Mouse (Mus musculus) regulatory T cell (primary cell): ENCODE data around the gene Cxcl2.

Experiments
- in situ Hi-C: fragments of 300-600 bp; cut with MboI, MseI; formaldehyde crosslinking; loops from one replicate; pipeline ENCODE4 v1.15.1; 2025; ENCODE audit warnings: high pct_unique_total_duplicates

Cxcl2 gene

DNA sequence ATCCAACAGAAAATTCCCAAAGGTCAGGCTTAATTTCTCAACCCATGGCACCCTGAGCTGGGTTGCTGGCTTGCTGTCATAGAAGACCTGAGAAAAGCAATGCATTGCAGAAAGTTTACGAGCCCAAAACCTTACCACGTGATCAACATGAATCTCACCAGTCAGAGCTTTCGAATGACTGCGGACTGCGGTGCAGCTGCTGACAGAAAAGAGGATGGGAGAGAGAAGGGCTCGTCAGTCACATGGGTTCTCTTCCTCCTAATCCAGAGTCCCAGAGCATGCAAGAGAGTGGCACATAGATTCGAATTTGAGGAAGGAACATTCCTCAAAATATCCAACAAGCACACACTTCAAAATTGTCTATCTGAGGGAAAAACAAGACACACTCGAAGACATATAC is 9.4 kb upstream of the Cxcl2 start:
- in situ Hi-C loops = no loop called here

DNA sequence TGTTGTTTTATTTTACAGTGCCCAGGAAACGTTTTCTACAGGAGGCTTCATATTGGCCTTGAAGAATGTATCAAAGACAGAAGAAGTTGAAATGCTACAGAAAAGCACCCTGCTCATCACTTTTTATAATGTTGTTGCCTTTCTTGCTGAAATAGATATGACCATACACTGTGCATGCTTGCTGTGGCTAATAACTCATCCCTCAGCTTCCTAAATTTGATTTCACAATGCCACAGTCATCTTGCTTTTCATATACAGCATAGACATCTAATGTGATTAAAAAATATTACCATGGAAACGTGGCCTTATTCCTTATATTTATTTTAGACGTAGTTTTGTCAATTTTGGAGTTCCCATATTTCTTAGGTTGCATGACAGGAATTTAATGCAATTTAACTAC is 6.2 kb upstream of the Cxcl2 start:
- in situ Hi-C loops = no loop called here

DNA sequence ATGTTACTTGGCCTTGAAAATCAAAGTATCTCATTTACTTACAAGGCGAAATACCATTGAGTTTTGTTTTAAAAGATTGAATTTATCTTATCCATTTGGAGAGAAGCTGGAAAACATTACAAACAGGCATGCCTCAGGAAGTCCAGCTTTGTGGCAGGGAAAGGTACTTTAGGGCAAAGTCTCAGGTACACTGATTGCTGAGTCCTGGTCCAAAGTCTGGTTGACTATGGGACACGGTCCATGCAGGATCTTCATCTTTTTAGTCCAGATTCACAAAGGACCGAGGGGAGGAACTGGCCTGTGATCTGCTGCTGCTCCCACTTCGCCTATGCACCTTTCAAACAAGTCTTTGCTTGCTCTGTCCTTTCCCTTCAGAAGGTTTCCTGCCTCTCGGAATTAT is 4.4 kb upstream of the Cxcl2 start:
- in situ Hi-C loops = no loop called here

DNA sequence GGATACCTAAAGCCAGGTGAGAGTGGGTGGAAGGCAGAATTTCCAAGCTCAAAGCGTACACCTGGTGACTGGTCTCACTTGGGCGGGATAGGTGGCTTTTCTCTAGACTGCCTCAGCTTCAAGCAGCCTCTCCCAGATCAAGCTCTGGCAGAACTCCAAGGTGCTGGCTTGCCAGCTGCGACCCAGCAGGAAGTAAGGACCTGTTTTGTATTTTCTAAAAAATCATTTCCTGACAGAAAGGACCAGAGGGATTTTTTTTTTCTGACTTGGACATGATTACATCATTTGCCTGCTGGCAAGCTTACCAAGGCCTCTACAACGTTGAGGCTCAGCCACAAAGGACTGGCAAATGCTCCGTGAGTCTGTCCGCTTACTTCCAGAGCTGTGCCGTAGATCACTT is 3.5 kb upstream of the Cxcl2 start:
- in situ Hi-C loops = loop anchor here (25.0 kb wide), 1 partner anchor 688 kb away; the partner anchor contains the start of gene Cox18

DNA sequence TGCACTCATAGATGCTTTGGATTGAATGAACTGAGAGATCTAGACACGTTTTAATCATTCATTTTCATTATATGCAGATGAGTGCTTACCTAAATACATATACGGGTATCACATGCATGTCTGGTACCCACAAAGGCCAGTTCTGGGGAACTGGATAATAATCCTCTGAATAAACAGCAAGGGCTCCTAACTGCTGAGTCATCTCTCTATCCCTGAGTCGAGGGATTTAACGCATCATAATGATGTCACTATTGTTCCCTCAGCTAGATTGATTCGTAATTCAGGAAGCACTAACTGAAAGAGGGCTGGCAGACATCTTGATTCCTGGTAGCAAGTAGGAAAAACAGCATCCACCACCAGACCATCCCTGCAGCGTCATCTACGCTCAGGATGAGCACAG is 3.0 kb upstream of the Cxcl2 start:
- in situ Hi-C loops = loop anchor here (25.0 kb wide), 1 partner anchor 688 kb away; the partner anchor contains the start of gene Cox18

DNA sequence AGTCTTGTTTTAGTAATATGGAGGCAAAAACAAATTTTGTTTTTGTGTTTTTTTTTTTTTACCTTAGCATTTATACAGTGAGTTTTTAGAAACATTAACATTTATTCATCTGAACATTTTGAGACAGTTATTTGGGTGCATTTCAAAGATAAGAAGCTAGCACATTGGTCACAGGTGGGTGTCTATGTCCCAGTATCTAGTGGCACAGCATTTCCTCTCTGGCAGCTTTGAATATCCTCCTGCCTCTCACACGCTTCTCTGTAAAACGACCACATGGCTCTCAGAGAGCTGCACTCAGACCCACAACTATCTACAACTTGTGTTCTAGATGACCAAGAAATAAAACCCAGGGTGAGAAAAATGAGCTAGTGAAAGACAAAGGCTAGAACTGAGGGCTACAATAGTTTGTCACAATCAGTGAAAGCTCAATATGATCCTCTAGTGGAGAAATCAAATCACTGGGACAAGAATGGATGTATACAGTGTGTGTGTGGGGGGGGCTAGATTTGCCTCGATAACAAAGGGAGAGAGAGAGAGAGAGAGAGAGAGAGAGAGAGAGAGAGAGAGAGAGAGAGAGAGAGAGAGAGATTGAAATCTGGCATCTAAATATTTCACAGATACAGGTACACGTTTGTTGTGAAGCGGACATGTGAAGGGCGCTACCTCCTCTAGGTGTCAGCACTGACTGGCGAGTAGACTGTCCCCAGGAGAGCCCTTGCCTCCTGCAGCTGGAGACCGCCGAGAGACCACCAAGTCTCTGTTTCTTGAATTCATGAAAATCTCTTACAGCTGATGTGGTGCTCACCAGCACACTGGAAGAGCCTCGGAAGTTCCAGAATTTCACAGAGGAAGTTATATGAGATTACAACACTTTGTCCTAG is 1.1 kb upstream of the Cxcl2 start:
- in situ Hi-C loops = loop anchor here (25.0 kb wide), 1 partner anchor 690 kb away; the partner anchor contains the start of gene Cox18

DNA sequence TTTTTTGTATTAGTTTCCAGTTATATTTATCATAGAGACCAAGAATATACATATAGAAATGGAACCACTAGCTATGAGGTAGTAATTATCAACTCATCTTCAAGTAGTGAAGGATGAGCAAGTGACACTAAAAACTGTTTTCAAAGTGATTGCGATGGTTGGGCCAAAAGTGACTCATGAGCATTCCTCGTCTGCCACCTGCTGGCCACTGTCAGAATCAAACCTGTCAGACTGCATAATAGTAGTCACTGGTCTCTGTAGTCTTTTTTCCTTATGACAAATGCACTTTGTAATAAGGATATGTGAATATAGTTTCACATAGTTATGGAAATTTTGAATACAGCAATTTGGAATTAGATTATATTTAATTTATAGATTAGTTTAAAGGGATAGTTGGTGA is 5.3 kb downstream of the Cxcl2 start:
- in situ Hi-C loops = loop anchor here (5.0 to 25.0 kb wide), 3 partner anchors 107 to 697 kb away; partner anchors contain the start of gene Cox18

DNA sequence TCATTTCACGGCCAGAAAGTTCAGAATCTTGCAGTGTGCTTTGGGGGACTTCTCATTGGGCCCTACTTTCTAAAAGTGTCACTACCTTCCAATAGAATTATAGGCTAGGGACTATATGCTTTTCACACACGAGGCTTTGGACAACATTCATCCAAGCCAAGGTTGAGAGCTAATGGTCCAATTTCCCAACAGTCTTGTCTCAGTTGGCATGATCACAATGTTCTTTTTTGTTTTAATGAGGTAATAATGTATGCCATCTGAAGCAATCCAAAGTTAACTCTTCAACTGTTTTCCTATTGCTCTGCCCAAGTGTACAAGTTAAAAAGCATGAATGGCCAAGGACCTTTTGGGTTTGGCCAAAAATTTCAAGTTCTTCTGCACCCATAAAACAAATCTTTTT is 15.8 kb downstream of the Cxcl2 start:
- in situ Hi-C loops = loop anchor here (25.0 kb wide), 1 partner anchor 707 kb away; the partner anchor contains the start of gene Cox18

DNA sequence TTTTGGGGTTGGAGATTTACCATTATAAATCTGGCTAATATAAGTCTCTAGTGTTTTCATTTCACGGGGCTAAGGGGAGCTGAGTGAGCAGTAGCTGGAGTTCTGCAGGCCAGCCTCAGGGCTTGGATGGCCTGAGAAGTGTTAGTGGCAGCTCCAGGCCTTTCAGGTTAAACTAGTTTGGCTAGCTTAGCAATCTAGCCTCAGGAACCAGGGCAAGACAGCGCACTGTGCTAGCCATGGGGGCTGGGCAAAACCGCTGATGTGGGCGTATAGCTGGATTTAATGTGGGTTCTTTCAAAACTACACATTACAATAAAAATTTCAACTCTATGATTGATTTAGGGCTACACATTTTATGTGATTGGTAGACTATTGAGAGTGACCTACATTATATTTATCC is 19.3 kb downstream of the Cxcl2 start:
- in situ Hi-C loops = loop anchor here (25.0 kb wide), 1 partner anchor 711 kb away; the partner anchor contains the start of gene Cox18

DNA sequence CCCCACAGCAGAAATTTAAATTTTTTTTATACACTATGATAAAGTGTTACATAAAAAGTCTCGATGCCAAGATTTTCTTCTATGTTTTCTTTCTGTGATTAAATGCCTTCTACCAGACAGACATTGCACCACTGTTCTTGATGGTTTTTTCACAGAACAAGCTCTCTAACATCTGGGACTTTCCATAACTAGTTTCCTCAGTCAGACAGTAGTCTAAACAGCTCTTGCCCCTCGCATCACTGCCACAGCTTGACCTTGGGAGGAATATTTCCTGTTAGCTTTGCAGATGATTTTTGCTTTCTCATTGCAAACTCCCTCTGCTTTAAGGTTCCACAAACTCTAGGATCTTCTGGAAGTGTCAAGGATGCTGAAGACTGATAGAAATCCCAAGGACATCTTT is 26.9 kb downstream of the Cxcl2 start:
- in situ Hi-C loops = no loop called here

DNA sequence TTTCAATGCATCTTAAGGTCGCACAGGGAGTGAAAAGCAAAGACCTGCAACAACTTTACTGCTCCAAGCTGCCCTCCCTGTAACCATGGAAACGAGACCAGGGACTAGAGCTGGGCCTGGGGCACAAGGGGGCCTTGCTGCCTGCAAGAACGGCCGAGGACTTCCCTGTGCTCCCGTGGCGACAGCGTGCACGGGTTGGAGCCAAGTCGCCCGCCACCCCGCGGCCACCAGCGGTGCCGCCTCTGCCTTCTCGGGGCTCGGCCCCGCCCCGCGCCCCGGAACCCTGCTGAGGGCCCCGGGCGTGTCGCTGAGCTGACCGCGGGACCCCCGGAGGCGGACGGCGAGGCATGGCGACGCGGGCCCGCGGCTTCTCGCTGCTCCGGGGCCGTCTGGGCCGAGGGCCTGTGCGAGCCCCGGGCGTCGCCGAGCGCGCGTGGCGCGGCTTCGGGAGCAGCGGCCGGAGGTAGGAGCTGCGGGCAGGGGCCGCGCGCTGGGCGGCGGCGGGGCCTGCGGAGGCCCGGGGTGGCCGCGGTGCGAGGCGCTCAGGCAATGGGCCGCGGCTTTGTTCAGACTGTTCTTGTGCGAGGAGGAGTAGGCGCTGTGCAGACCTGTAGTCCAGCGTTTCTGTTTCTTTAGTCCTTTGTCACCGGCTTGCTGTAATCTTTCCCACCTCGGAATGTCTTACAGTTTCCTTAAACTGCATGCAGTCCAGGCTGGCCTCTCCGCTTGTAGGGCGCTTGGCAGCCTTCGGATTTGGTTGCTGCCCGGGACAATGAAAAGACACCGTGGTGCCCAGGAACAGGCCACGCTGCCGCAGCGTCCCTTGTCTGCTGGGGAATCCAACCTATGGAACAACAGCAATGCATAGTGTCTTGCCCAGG is 27.5 kb downstream of the Cxcl2 start, which contains the start of gene Mthfd2l:
Mthfd2l (plus strand) TSS at position 147 of the 881 bp plus-strand sequence.
- in situ Hi-C loops = no loop called here

DNA sequence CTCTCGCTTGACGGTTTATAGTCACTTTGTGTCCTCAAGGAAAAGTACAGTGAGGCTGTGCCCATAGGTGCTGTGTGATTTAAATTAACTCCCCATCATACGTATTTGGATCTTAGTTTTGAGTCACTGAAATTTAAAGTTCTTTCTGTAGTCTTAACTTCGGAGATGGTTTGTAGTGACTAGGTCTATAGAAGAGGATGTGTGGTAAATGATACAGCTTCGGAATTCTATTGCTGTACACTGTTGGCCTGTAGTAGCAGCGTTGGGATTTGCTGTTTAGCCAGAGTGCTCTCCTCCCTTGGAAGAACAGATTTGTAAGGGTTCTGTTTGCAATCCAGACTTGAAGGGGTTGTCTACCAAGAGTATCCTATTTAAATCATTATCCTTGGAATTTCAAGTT is 28.2 kb downstream of the Cxcl2 start:
- in situ Hi-C loops = no loop called here

DNA sequence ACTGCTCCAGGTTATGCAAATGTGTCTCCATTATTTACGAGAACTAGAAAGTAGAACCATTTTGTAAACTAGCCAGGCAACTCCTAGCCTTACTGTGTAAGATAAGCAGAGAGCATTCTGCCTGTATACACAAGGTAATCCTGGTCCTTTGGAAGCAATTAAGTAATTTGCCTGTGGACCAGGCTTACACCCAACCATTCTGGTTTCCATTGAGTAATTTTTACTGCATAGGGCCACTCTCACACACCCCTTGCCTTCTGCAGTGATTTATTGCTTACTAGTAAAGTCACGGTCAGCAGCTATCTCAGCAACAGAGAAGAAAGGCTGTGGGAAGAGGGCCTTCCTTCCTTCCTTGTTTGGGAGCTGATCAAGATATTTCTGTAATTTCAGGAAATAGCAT is 33.0 kb downstream of the Cxcl2 start:
- in situ Hi-C loops = no loop called here

DNA sequence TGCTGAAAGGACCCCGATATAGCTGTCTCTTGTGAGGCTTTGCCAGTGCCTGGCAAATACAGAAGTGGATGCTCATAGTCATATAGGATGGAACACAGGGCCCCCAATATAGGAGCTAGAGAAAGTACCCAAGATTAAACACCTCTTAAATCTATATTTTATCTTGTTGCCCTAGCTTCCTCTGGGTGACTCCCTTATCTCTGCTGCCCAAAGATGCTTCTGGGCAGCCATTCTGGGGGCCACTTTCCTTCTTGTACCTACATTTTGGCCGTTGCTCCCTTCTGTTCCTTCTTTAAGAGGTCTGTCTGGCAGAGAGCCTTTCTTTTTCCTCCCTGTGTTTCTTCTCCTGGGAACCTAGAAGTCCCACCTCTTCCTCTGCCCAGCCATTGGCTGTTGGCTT is 41.8 kb downstream of the Cxcl2 start:
- in situ Hi-C loops = loop anchor here (10.0 kb wide), 1 partner anchor 359 kb away; no protein-coding TSS in a partner anchor

DNA sequence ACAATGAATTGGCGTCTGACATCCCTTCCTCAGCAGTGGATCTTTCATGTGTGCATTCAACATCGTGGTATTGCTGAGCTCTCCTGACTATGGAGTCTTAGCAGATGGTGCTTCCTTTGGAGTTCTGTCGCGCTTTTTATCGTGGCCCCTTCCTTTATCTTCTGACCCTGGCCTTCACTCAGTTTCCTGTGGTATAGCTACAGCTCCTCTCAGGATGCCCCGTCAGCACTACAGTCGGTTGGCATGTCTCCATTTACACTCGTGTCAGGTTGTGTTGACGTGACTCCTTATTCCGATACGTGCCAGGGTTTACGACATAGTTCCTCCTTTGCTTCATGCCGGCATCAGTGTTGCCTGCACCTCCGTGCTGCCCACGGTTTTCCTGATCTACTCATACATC is 45.8 kb downstream of the Cxcl2 start:
- in situ Hi-C loops = loop anchor here (10.0 kb wide), 1 partner anchor 355 kb away; no protein-coding TSS in a partner anchor

DNA sequence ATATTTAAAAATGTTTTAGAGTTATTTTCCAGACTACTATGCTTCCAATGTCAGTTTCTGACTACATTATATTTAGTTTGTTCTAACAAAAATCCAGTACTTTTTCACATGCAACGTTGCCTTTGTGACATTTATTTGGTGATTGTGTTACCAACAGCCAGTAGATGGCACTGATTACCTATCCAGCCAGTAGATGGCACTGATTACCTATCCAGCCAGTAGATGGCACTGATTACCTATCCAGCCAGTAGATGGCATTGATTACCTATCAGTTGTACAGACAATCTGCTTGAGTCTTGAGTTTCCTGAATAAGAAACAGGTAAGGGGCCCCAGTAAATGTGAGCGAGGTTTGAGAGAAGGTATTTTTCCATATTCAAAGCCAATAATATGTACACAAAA is 47.8 kb downstream of the Cxcl2 start:
- in situ Hi-C loops = no loop called here

DNA sequence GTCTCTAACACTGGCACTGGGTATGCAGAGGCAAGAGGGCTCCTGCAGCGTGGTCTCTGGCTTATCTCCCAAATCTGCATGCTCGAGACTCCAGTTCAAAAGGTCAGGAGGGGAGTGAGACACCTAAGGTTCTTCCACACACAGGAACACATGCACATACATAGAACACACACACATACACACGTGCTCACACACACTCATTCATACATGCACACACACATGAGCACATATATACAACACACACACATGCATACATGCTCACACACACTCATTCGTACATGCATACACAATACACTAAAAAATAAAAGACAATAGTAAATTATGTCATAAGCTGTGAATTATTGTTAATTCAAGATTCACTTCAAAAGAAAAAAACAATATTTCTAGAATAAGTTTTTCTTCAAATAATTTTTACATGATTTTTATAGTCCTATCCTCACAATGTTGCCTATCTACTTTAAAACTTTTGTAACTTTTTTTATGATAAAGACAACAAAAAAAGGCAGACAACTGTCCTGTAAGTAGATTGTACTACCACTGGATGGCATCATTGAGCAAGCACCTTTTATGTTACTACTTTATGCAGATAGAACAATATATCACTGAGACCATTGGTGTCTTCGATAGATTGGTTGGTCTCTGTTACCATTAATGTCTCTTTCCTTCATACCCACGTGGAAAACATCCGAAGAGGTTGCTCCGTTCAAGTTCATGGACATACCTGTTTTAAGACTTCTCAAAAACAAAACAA is 49.2 kb downstream of the Cxcl2 start:
- in situ Hi-C loops = no loop called here
